Mouse (Mus musculus): ENCODE data around the gene Nfx1.

DNA sequence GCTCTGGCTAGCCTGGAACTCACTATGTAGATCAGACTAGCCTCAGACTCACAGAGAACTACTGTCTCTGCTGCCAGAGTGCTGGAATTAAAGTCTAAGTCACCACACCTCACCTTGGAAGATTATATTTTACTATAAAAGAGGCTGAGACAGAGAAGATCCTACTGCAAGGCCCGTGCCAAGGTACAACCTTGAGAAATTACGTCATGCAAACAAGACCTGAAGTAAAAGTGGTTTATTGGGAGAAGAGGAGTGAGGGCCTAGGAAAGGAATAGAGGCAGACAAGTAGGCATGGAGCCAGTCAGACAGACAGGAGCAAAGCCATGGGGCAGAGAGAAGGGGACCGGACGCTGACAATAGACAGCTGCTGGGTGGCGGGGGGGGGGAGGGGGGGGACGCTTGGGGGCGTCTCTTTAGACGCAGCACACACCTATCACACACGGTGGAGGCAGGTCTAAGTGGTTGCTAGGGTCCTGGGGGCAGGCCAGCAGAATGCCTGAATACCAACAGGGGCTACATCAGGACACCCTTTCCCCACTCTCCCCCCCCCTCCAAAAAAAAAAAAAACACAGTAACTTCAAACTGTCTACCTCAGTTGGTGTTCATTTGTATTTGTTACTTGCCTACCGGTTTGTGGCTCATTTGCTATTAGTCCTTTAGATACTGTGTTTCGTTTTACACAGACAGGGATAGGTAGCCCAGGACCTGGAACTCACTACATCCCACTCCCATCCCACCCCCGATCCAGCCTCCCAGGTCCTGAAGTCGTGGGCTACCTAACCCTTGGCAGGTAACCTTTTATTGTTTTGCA is 720 bp upstream of the Nfx1 start:
- TF ChIP-seq CTCF (IDR thresholded peaks at IDR 0.05; ENCODE audit: borderline replicate concordance, extremely low read depth, insufficient read depth, insufficient read length) (no peak), POLR2A (IDR thresholded peaks at IDR 0.05; ENCODE audit: borderline replicate concordance, extremely low read depth, insufficient read depth, insufficient read length, poor library complexity, severe bottlenecking) (no peak)

Measured in brain, embryonic 14.5 days (tissue).